Mouse (Mus musculus): ENCODE results near the gene Fmo5.

DNA sequence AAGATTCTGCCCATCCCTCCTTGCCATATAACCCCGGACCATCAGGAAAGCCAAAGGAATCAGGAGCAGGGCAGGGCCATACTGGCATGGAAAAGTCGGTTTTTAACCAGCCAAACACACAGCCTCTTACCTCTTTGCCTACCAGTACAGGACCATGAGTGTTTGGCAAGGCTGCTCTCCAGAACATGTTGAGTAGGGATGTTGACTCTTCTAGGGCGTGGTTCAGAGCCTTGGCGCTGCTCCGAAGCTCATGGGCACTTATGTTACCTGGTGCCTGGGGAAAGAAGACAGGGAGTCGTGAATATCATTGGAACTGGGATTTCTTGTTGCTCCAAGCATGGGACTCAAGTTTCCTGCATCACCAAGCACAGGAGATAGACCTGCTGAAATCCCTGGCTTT is 65.2 kb downstream of the Fmo5 start:
- no peak for TF ChIP-seq CTCF (conservative IDR thresholded peaks at IDR 0.05; ENCODE audit: insufficient read depth, insufficient read length, low read depth, low read length)
- no peak for TF ChIP-seq POLR2A (IDR thresholded peaks at IDR 0.05; ENCODE audit: low read depth, low read length)

All from kidney, adult 2 months (tissue).